Mouse (Mus musculus) cortical plate, adult 2 months (tissue): Measurements from ENCODE around the gene Aco2.

Source experiments
- CTCF ChIP-seq: fragments of 200-500 bp; IDR thresholded peaks from 2 replicates; pipeline ENCODE4 v1.5.1; 2011; ENCODE audit warnings: mild to moderate bottlenecking, control low read depth, low read length; ENCODE audit not compliant: insufficient read depth; ENCODE audit errors: extremely low read depth
- POLR2A ChIP-seq: fragments of 200-500 bp; IDR thresholded peaks from 2 replicates; pipeline ENCODE4 v1.6.1; 2011; ENCODE audit warnings: mild to moderate bottlenecking, low read length, control low read depth; ENCODE audit not compliant: insufficient read depth; ENCODE audit errors: extremely low read depth

DNA sequence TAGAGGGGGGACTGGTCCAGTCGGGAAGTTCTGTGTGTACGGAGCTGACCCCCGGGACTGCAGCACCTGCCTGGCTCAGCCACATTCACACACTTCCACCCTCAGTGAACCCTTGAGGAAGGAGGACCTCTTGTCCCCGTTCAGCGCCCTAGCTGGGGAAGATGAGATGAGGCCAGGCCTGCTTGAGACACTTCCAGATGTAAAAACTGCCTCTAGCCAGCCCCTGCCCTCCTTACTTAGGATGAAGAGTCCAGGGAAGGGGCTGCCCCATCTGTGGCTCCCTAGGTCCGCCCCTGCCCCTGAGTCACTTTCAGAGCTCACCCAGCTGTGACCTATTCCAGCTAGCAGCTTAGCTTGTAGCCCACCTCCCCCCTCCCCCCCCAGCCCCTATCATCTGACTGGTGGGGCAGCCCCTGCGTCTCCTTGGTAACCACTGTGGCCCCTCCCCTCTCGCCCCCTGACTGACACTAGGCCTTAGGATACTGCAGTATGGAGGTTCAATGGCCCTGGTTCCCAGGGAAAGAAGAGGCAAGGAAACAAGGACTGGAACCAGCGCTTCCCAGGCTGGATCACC lies 71.2 kb downstream of the Aco2 start:
- TF ChIP-seq CTCF = no peak
- no peak for TF ChIP-seq POLR2A
